Mouse (Mus musculus) layer of hippocampus, adult 9-10 months (tissue): ENCODE data around the gene Nisch.

Source experiments
- DNase-seq: peaks from one replicate; pipeline ENCODE4 v3.0.0; 2022; ENCODE audit warnings: low spot score

Gene Nisch

GRCm38 (mm10) chr14:31191936-31192335 is 24.8 kb downstream of the Nisch start:
- no peak for DNase-seq

- DNase-seq, result no peak
Measured at GRCm38 (mm10) chr14:31189348-31189747, 27.4 kb downstream of the Nisch start.

GRCm38 (mm10) chr14:31188771-31189181 is 28.0 kb downstream of the Nisch start:
- no peak for DNase-seq

- no peak for DNase-seq
Measured at GRCm38 (mm10) chr14:31186656-31187055, 30.1 kb downstream of the Nisch start.

GRCm38 (mm10) chr14:31184195-31184594 is 32.6 kb downstream of the Nisch start:
- no peak for DNase-seq

GRCm38 (mm10) chr14:31183541-31183940 is 33.2 kb downstream of the Nisch start:
- DNase-seq, result no peak

- DNase-seq, result no peak
Measured at GRCm38 (mm10) chr14:31182786-31183290, 33.9 kb downstream of the Nisch start.

GRCm38 (mm10) chr14:31181512-31181911 is 35.2 kb downstream of the Nisch start:
- no peak for DNase-seq

- DNase-seq, result no peak
Measured at GRCm38 (mm10) chr14:31179677-31180365, 36.9 kb downstream of the Nisch start.

GRCm38 (mm10) chr14:31177715-31178114 is 39.0 kb downstream of the Nisch start:
- DNase-seq, result no peak

GRCm38 (mm10) chr14:31177287-31177686 is 39.5 kb downstream of the Nisch start:
- no peak for DNase-seq

GRCm38 (mm10) chr14:31173537-31173936 is 43.2 kb downstream of the Nisch start:
- no peak for DNase-seq

GRCm38 (mm10) chr14:31172781-31173455 is 43.8 kb downstream of the Nisch start:
- DNase-seq, result no peak

- no peak for DNase-seq
Measured at GRCm38 (mm10) chr14:31171821-31172220, 44.9 kb downstream of the Nisch start.

- no peak for DNase-seq
Measured at GRCm38 (mm10) chr14:31171386-31171785, 45.4 kb downstream of the Nisch start.

GRCm38 (mm10) chr14:31170963-31171362 is 45.8 kb downstream of the Nisch start:
- DNase-seq, result no peak

- no peak for DNase-seq
Measured at GRCm38 (mm10) chr14:31169508-31169907, 47.2 kb downstream of the Nisch start.

- DNase-seq, result no peak
Measured at GRCm38 (mm10) chr14:31168425-31168824, 48.3 kb downstream of the Nisch start, which contains the start of gene Stab1. TSS of gene Stab1 (minus strand) at chr14:31168641.

GRCm38 (mm10) chr14:31166827-31167226 is 49.9 kb downstream of the Nisch start:
- no peak for DNase-seq

GRCm38 (mm10) chr14:31165991-31166630 is 50.6 kb downstream of the Nisch start:
- DNase-seq, result no peak

GRCm38 (mm10) chr14:31165458-31165857 is 51.3 kb downstream of the Nisch start:
- no peak for DNase-seq

- no peak for DNase-seq
Measured at GRCm38 (mm10) chr14:31165010-31165409, 51.7 kb downstream of the Nisch start.

- no peak for DNase-seq
Measured at GRCm38 (mm10) chr14:31164067-31164466, 52.7 kb downstream of the Nisch start.
